Mouse (Mus musculus) cerebellum, adult 8-10 months (tissue): Measurements from ENCODE around the gene Eps8l3.

ENCODE experiments used
- DNase-seq: peaks from one replicate; pipeline ENCODE4 v3.0.0; 2022

Gene Eps8l3

DNA sequence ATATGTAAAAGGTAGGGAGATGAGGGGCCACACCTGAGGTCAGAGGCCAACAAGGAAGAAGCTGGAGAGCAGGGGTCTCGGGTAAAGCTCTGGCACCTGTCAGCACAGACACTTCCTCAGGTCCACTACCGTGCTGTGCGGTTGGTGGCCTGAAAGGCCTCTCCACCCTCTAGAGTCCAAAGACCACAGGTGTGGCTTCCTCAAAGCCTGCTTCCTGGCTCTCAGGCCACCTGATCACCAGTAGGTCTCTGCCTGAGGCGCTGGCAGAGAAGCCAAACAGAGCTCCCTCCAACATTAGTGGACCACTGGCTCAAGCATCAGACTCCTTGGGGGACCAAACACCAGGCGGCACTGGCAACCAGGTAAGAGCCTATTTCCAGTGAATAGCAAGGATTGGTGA, at the start of gene Eps8l3:
Eps8l3 (plus strand) TSS at position 225 of the 400 bp plus-strand sequence.
- no peak for DNase-seq

DNA sequence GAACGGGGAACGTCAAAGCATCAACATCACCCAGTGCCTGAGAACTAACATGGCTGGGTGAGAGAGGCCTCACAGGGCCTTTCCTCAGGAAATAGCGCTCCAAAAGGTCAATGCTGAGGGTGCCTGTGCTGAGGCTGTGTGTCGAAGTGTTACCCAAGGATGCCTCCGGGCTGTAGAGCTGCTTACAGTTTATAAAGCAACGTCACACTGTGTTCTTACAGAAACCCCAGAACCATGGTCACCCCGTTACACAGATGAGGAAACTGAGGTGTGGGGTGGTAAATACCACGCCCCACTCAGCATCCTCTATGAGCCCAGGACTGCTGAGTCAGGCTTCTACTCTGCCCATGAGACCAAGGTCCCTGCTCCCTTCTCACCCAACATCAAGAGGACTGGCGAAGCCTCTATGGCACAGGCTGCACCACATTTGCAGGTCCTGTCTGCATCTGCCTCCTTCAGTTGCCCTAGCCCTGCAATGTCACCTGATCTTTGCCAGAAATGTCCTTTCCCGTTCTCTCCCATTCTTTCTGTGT, 49.1 kb upstream of the Eps8l3 start:
- DNase-seq: no peak

DNA sequence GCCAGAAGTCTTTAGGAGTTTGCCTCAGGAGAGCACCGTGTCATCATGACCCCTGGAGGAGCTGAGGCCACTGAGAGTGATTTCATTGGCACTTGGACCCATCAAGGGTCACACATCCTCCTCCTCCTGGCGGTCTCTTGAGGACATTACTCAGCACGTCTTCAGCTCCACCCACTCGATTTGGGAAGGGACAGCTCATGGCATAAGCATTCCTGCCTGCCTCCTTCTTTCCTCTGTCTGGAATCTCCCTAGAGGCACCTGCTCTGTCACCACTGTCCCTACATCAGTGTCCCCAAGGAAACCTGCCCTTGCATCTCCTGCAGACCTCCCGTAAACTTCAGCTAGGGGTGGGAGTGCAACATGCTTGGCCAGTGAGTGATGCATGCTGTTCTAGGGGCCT, 48.5 kb upstream of the Eps8l3 start:
- no peak for DNase-seq

DNA sequence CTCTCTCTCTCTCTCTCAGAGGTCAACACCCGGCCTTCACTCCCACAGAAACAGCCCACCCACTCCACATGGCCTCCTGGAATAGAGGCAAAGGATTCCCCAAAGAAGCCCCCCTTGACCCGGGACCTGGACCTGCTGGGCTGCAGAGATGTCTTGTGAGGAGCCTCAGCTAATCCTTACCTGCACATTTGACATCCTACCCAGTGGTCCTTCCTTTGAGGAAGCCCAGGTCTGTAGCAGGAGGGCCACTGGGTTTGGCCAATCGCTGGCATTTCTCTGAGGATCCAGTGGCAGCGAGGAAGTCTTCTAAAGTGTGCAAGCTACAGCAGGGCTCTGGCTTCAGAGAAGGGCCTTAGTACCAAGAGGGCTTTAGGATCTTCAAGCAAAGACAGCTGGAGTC, 48.0 kb upstream of the Eps8l3 start:
- DNase-seq: no peak

DNA sequence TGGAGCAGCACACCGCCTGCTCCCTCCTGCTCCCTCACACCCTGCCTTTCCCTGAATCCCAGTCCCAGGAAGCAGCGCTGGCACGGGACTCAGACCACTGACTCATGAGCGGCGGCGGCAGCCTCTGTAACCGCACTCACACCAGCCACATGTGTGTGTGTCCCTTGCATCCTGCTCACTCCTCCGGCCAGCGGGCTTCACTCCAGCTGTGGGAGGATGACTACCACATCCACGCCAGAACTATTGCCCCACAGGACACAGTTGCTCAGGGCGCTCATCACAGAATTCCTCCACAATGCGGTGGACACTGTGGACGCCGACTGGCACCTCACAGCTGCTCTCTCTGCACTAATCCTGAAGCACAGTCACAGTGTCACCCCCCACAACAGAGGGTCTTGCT, 47.4 kb upstream of the Eps8l3 start:
- no peak for DNase-seq

DNA sequence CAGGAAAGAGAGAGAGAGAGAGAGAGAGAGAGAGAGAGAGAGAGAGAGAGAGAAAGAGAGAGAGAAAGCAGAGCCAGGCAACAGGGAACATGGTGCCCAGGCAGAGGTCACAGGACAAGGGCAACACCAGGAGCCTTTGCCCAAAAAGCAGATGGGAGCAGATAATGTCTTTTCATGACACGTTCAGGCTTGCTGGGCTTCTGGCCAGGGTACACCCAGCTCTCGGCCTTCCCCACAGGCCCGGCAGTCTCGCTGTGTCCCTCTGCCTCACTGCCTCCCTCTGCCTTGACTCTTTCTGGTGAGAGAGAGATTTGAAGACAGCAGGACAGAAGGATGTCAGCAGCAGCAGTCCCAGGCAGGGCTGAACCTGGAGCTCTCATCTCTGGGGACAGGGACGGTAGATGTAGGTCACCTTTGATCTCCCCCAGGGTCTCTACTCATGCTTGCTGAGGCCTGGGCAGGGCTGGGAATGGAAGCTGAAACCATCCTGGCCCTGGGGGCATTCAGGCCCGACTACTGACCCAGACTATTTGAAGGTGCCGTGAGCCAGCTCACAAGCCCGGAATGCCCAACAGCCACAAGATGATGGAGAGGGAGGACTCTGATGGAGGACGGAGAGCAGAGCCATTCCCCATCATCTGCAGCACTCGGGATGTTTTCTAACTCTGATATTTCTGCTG, 45.0 kb upstream of the Eps8l3 start:
- no peak for DNase-seq

DNA sequence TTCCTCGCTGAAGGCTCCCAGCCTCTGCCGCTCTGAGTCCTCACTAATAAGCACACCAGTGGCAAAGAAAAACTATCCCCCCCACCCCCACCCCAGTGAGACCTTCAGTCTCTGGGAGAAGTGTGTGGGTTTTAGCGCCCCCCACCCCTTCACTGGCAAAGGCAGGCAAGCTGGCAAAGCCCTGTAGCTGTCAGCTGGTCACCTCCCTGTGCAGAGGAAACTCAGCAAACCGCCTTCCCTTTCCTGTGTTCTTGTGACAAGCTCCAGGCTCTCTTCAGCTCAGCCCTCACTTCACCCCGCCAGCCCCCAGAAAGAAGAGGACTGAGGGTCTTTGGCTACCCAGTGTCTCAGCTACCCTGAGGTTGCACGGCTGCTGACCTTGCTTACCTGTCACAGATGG, 44.4 kb upstream of the Eps8l3 start:
- no peak for DNase-seq

DNA sequence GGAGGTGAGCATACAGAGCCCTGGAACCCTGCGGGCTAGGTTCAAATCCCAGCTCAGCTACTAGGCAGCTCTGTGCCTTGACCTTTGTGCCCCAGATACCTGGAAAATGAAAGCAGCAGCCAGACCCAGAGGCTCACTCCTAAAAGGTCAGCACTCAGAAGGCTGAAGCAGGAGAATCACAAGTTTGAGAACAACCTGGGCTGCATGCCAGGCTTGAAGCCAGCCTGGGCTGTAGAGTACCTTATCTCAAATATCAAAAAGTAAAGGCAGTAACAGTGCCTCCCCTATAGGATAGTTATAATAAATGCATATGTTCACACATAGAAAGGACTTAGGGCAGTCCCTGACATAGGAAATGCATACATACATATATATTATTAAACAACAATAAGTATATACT, 43.7 kb upstream of the Eps8l3 start:
- no peak for DNase-seq

DNA sequence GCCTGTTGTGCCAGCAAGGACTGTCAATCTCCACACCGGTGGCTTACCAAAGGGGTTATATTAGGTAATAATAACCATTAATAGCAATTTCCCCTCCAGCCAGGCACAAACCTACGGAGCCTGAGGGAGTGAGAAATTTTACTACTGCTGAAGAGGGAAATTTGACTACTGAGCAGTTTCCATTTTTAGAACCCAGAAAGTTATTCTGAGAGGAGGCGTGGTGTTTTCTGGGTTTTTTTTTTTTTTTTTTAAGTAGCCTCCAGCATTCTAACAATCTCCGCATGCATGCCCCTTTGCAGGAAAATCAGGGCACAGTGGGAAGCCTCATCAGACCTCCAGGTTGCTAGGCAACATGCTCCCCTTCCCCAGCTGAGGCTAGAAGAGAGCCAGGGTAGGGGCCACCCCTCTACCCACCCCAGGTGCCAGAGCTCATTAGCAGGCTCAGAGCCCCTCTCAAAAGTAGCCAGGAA, 43.1 kb upstream of the Eps8l3 start:
- DNase-seq: no peak

DNA sequence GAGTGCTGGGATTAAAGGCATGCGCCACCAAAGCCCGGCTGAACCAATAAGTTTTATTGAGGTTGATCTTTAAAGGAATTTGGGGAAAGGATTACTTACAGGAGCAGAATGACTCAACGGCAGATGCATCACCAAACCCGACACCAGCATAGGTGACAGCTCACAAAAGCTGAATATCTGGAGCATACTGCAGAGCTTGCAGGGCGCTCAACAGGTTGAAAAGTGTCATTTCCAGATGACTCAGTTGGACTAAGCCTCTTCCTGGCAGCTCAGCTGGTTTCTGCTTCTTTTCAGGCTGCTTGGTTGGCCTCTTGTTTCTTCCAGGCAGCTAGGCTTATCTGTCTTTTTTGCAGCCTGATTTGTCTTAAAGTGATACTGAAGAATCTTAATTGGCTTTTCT, 41.7 kb upstream of the Eps8l3 start:
- DNase-seq: no peak

DNA sequence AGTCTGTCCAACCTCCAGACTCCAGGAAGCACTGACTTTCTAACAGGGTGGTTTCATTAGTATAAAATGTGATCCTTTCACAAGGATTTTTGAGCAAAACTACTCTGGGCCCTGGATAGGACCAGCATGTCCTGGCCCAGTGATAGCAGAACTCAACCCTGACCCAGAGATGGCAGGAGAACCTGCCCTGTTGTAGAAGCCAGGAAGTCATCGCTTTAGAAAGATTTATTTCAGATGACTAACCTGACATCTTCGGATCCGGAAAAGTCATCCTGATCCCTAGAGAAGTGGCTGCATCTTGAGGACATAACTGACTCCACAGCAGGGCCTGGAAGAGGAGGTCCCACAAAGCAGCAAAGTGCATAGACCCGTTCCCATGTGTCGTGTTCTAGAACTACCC, 37.2 kb upstream of the Eps8l3 start:
- no peak for DNase-seq

DNA sequence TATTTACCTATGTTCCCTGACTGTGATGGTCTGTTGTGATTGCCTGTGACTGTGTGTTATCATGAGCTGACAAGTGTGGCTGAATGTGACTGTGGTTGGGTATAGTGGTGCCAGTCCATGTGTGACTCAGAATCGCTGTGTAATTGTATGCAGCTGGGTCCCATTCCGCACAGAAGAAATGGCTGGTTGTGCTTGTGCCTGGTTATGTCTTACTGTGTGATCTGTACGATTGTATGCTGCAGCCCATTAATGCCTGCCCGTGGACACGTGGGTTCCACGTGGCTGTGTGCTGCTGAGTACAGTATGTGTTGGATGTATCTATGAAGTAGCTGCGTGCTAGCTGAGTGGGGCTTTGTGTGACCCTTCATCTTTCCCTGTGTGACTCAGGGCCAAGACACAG, 36.2 kb upstream of the Eps8l3 start:
- DNase-seq: no peak

DNA sequence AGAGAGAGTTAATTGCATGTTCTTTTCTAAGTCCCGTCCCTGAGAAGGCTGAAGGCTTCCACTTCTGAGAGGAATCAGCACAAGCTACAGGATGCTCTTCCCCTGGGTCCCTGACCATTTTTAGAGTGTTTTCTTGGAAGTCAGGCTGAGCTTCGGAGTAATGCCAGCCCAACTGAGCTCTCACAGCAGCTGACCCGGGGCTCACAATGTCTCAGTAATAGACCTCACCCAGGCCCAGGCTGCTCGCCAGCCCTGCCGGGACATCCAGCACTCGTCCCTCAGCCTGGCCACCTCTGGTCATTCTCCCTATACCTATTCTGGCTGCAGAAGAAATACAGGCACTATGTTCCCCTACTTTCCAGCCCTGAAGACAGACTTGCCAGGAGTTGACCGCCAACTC, 35.7 kb upstream of the Eps8l3 start:
- DNase-seq: no peak

DNA sequence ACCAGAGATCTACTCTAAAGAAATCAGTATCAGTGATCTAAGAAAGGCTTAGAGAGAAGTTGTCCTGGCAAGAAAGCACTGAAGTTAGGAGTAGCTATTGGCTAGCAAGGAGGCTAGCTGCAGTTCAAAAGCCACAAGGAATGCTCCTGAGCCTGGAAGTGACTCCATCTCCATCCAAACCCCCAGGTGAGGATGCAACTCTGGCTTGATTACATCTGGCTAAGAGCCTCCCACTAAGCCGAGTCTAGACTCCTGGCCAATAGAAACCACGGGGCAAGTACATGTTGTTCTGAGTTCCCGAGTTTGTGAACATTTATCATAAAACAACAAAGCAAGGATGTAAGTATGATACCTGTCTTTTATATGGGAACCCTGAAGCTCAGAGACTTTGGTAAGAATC, 33.6 kb upstream of the Eps8l3 start:
- DNase-seq: no peak

DNA sequence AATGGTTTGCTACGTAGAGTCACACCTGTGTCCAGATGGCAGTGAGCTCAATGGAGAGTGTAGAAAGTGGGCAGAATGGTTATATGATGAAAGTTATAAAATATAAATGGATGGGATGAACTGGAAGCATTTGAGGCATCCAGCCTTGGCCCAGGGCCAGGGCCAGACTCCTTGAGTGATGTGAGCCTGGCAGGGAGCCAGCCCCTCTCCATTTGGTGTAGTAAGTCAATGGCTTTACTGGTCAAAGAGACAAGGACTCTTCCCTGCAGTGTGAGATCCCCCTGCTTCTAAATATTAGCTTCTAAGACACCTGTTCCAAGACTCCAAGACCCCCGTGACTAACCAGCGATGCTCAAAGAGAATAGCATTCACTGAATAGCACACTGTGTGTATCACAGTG, 33.0 kb upstream of the Eps8l3 start:
- peak; percentile 42 for DNase-seq

DNA sequence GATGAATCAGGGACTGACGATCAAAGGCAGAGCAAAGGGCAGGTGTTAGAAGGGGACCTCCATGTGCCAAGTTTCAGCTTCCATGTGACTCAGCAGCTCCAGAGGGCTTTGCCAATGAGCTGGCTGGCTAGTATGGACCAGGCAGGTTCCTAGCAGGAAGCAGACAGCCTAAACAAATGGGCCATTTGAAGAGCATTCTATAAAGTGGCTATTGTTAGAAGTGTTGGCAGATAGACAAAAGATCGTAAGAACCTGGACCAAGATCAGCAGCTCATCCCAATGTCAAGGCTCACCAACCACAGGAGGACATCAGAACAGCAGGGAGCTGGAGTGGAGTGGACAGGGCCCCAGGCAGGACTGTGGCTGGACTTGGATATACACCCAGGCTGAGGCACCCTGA, 32.5 kb upstream of the Eps8l3 start:
- DNase-seq: peak; percentile 42

DNA sequence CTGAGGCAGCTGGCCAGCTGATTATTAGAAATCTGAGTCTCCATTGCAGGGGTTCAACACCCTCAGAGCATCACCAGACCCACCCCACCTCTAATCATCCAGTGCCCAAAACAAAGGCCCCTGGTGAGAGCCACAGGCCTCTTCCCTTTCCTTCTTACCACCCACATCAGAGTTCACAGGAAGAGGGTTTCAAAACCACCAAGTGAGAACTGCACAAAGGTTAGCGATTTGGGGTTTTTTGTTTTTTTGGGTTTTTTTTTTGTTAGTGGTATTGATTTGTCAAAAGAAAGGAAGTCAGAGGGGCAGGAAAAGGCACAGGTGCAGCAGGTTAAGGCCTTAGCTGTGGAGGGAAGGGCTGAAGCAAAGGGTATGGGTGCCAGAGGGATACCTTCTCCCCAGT, 30.9 kb upstream of the Eps8l3 start:
- no peak for DNase-seq

DNA sequence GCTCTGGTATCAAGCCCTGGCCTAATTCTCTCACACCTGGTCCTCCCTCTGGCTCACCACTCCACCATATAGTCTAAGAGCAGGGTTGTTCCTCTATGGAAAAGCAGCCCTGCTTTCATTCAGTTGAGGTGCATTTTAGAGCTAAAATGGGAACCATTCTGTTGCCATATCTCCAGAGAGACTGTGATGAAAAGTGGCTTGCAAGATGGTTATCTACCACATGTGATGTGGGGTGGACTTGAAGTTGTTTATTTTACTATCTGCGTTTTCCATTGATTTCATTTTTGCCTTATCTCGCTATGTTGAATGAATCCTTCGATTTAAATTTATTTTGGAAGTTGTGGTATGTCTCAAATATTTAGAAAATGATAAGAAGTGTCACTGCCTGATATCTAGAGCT, 30.2 kb upstream of the Eps8l3 start:
- DNase-seq: no peak

DNA sequence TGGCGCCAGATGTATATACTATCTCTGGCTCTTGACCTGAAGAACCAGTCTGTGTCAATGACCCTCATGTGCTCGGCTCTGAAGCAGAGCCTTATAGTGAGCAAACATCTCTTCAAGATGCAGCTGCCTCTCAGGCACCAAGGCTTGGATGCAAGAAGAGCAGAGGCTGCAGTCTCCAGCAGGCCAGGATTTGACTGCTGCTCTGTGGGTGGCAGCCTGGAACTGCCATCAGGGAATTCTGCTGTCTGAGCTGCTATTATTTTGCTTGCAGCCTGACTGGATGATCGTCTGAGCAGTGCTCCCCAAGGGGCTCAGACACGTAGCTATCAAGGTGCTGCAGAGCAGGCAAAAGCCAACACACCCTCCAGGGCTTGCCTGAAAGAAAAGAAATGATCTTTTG, 28.9 kb upstream of the Eps8l3 start:
- no peak for DNase-seq

DNA sequence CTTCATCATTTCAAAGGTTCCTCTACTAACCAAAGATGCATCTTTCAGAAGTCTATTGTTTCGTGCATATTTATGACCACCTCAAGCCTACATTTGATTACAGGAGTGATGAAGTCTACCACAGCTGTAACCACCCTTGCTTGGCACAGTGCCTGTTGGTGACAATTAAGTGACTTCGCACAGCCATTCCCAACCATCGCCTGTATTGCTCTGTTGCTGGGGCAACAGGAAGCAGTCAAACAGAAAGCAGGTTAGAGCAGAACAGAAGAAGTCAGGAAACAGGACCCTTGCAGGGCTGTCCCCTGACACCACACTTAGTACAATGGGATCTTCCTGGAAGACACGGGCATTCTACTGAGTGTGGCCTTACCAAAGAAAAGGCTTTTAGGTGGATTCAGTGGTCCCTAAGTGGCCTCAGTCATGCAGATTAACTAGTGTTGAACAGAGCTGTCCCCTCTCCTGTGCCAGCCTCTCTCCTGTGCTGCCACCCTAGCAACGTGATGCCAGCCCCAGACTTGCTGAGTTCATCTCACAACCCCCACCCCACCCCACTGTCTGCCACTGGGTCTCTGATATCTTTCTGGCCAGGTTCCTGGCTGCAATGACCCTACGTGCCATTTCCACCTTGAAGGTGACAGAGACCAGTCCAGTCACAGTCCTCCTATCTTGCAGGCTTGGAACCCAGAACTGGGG, 27.9 kb upstream of the Eps8l3 start:
- no peak for DNase-seq

DNA sequence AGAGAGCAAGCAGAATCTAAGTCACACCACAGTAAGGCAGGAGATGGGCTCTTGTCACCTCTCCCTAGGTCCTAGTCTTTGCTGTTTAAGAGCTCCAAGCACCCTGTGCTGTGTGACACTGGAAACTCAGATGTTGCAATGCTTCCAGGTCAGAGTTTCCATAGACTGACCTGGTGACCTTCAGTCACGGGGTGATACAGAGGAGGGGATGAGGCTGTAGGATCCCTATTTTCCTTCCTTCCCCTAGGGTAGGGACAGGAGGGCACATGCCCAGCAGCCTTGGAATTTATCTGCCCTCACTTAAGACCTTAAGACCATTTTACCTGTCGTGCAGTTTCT, 27.4 kb upstream of the Eps8l3 start:
- no peak for DNase-seq

DNA sequence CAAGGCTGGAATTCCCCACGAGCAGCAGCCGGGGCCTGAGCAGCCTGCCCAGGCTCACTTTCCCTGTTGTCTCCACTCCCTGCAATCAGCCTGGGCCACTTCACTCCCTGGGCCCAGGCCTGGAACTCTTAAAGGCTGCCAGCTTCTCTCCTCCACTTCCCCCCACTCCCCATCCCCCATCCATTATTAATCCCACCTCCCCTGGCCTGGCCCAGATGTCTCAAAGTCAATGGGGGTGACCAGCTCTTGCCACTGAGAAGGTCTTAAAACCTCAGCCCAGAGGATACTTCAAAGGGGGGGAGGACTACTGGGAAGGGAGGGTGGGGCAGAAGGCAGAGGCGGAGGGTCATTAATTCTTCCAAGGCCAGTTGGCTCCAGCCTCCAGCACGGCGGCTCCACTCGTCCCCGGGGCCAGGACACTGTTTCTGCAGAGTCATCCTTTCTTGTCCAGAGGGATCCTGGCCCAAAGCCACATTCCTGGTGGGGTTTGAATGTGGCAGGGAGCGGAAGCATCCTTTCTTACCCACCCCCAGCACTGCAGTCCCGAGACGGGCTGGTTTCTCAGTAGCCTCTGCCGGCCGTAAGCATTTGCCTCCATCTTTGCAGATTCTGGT, 26.5 kb upstream of the Eps8l3 start:
- no peak for DNase-seq

DNA sequence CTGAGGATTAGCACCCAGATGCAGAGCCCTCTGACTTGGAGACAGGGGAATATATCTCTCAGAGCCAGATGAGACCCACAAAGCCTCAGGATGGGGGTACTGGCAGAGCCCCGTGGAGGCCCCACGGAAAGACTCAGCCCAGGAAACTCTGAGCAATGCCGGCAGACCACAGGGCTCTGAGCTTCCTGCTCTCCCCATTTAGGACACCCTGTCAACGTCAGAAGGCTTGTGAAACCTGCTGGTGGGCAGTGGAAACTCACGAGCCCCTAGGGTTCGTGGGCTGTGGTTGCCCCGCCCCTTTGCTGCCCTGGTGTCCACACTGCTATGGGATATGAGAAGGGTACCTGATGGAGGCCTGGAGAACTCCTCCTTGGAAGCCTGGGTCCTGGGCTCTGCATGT, 24.2 kb upstream of the Eps8l3 start:
- DNase-seq: no peak
